Comparison of ENCODE assay signal across 20 mouse cellular contexts in the genomic region with DNA sequence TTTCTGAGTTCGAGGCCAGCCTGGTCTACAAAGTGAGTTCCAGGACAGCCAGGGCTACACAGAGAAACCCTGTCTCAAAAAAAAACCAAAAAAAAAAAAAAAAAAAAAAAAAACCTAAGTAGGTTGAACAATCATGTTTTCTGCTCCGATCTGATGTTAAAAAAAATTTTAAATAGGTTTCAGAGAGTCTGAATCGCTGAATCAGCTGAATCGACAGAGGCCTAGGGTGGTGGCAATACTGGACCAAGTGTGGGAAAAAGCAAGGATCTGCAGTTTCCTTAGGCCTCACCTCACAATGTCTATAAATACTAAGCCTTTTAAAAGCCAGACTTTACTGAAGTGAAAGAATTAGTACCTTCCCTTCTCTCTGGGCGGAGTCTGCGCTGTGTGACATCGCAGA. TPM values are rescaled to one million over a fixed set of nuclear protein-coding genes. Genes with fewer than 3 reads are reported as not detected.
A peak's percentile ranks its signal among the peaks of the same experiment; 100 is the strongest.
DNase-seq lines count a peak whose midpoint lies in the region; ATAC-seq lines count a peak whose summit lies in the region.
"Had no signal": no experiment of that assay in that cellular context is flagged by ENCODE, and none has a peak within 500 bp of the region (broad histone marks: within the 10 kb centered on the region; RNA-seq: fewer than 3 reads in every experiment).

No protein-coding gene starts in this region.

- H3K9ac ChIP-seq in hindbrain, embryonic 13.5 days: 0 out of 2 replicates have a peak overlapping the region, but pooled peaks have one; percentile 4
- no peak overlapping the region; the same call in 1 of the 2 replicates for H3K9ac ChIP-seq in hindbrain, embryonic 16.5 days (ENCODE audit: low read depth, low read length)
- H3K9ac ChIP-seq in lung, embryonic 15.5 days: no peak overlapping the region
- H3K9ac ChIP-seq in intestine, embryonic 15.5 days: no peak overlapping the region
- peak overlapping the region; percentile 97 for H3K9ac ChIP-seq in stomach, embryonic 16.5 days (ENCODE audit: low read length)
- H3K9ac ChIP-seq in heart, embryonic 12.5 days: no peak overlapping the region
- H3K9ac ChIP-seq: forebrain, postnatal 0 days; liver, embryonic 15.5 days; midbrain, embryonic 12.5 days had no signal

- peaks cover 20% of the 10 kb centered on the region for H3K4me1 ChIP-seq in hindbrain, embryonic 13.5 days (replicated peaks)
- peaks cover 14% of the 10 kb centered on the region for H3K4me1 ChIP-seq in hindbrain, embryonic 16.5 days (ENCODE audit: control insufficient read depth, insufficient read depth, low read depth, low read length)
- H3K4me1 ChIP-seq in lung, embryonic 15.5 days: peaks cover 22% of the 10 kb centered on the region
- peaks cover 10% of the 10 kb centered on the region for H3K4me1 ChIP-seq in intestine, embryonic 15.5 days (replicated peaks)
- H3K4me1 ChIP-seq in stomach, embryonic 16.5 days (ENCODE audit: control insufficient read depth, insufficient read depth, low read length): peaks cover 27% of the 10 kb centered on the region; the same call in 1 of the 2 replicates
- peaks cover 28% of the 10 kb centered on the region for H3K4me1 ChIP-seq in forebrain, embryonic 10.5 days
- H3K4me1 ChIP-seq in heart, embryonic 12.5 days (replicated peaks): peaks cover 20% of the 10 kb centered on the region

- H3K36me3 ChIP-seq in hindbrain, embryonic 13.5 days: no peaks in the 10 kb centered on the region
- no peaks in the 10 kb centered on the region for H3K36me3 ChIP-seq in hindbrain, embryonic 16.5 days (ENCODE audit: control insufficient read depth, insufficient read depth, low read length)
- H3K36me3 ChIP-seq in lung, embryonic 15.5 days: no peaks in the 10 kb centered on the region
- H3K36me3 ChIP-seq in intestine, embryonic 15.5 days: no peaks in the 10 kb centered on the region
- H3K36me3 ChIP-seq in stomach, embryonic 16.5 days (ENCODE audit: control insufficient read depth, insufficient read depth, low read length): no peaks in the 10 kb centered on the region
- H3K36me3 ChIP-seq in forebrain, embryonic 10.5 days (replicated peaks): 0 out of 2 replicates have a peak, but pooled peaks cover 4% of the 10 kb centered on the region
- H3K36me3 ChIP-seq in heart, embryonic 12.5 days: no peaks in the 10 kb centered on the region
- H3K36me3 ChIP-seq: liver, embryonic 15.5 days; midbrain, embryonic 12.5 days had no signal

- H3K9me3 ChIP-seq in hindbrain, embryonic 13.5 days: no peaks in the 10 kb centered on the region
- peaks cover 3% of the 10 kb centered on the region; the same call in 1 of the 2 replicates for H3K9me3 ChIP-seq in hindbrain, embryonic 16.5 days (ENCODE audit: control insufficient read depth, low read length)
- 0 out of 2 replicates have a peak, but pooled peaks cover 3% of the 10 kb centered on the region for H3K9me3 ChIP-seq in lung, embryonic 15.5 days
- no peaks in the 10 kb centered on the region for H3K9me3 ChIP-seq in intestine, embryonic 15.5 days
- no peaks in the 10 kb centered on the region for H3K9me3 ChIP-seq in stomach, embryonic 16.5 days (replicated peaks; ENCODE audit: control insufficient read depth, low read length)
- peaks cover 4% of the 10 kb centered on the region; the same call in 1 of the 2 replicates for H3K9me3 ChIP-seq in forebrain, embryonic 10.5 days
- peaks cover 4% of the 10 kb centered on the region; the same call in 1 of the 2 replicates for H3K9me3 ChIP-seq in heart, embryonic 12.5 days (replicated peaks)
- H3K9me3 ChIP-seq: liver, embryonic 15.5 days; midbrain, embryonic 12.5 days had no signal

- ATAC-seq in hindbrain, embryonic 13.5 days (ENCODE audit: low FRiP score): no peak
- ATAC-seq in hindbrain, embryonic 16.5 days: no peak
- no peak for ATAC-seq in lung, embryonic 15.5 days (ENCODE audit: borderline replicate concordance, extremely low read depth, low FRiP score, low TSS enrichment)
- ATAC-seq in intestine, embryonic 15.5 days: no peak
- ATAC-seq in stomach, embryonic 16.5 days (ENCODE audit: insufficient read depth, low FRiP score): no peak
- ATAC-seq in heart, embryonic 12.5 days (ENCODE audit: insufficient number of reproducible peaks, low FRiP score): no peak
- ATAC-seq: forebrain, postnatal 0 days had no signal

- WGBS in hindbrain, embryonic 13.5 days: 98% methylated on average over 7 of the region's 7 CpGs
- WGBS in hindbrain, embryonic 16.5 days: over 99% methylated on average over 7 of the region's 7 CpGs
- WGBS in lung, embryonic 15.5 days: 85% methylated on average over 7 of the region's 7 CpGs
- WGBS in intestine, embryonic 15.5 days: 85% methylated on average over 7 of the region's 7 CpGs
- WGBS in stomach, embryonic 16.5 days: 86% methylated on average over 7 of the region's 7 CpGs
- 95% methylated on average over 7 of the region's 7 CpGs for WGBS in forebrain, embryonic 10.5 days
- 91% methylated on average over 7 of the region's 7 CpGs for WGBS in heart, embryonic 12.5 days

- H3K27me3 ChIP-seq in hindbrain, embryonic 13.5 days: no peaks in the 10 kb centered on the region
- H3K27me3 ChIP-seq in hindbrain, embryonic 16.5 days (replicated peaks; ENCODE audit: control insufficient read depth, insufficient read depth, low read length): no peaks in the 10 kb centered on the region
- H3K27me3 ChIP-seq in lung, embryonic 15.5 days: no peaks in the 10 kb centered on the region
- H3K27me3 ChIP-seq in intestine, embryonic 15.5 days (replicated peaks): no peaks in the 10 kb centered on the region
- H3K27me3 ChIP-seq in stomach, embryonic 16.5 days (ENCODE audit: control insufficient read depth, insufficient read depth, low read length): no peaks in the 10 kb centered on the region
- H3K27me3 ChIP-seq in forebrain, embryonic 10.5 days (ENCODE audit: poor library complexity, severe bottlenecking): no peaks in the 10 kb centered on the region
- H3K27me3 ChIP-seq in heart, embryonic 12.5 days (replicated peaks): no peaks in the 10 kb centered on the region
- H3K27me3 ChIP-seq: midbrain, embryonic 12.5 days had no signal

- no peak for DNase-seq in lung, postnatal 25 days (ENCODE audit: low spot score)
- no peak for DNase-seq in forebrain, embryonic 10.5 days (ENCODE audit: extremely low spot score, low spot score)
- DNase-seq: adrenal gland, postnatal 10 days; cerebellum, adult 11 months; cerebellum, postnatal 25 days; forebrain, postnatal 0 days; right cerebral cortex, adult 18-20 months; spleen, adult 18-20 months; thymus, postnatal 14 days had no signal

- no peak overlapping the region for H3K4me2 ChIP-seq in hindbrain, embryonic 13.5 days
- H3K4me2 ChIP-seq in hindbrain, embryonic 16.5 days (ENCODE audit: low read length): no peak overlapping the region
- H3K4me2 ChIP-seq in lung, embryonic 15.5 days: peak overlapping the region; percentile 97; the same call in 1 of the 2 replicates
- peak overlapping the region; percentile 91 for H3K4me2 ChIP-seq in intestine, embryonic 15.5 days (replicated peaks)
- H3K4me2 ChIP-seq in stomach, embryonic 16.5 days (ENCODE audit: low read depth, low read length): peak overlapping the region; percentile 91
- no peak overlapping the region for H3K4me2 ChIP-seq in heart, embryonic 12.5 days
- H3K4me2 ChIP-seq: liver, embryonic 15.5 days had no signal

- no peak overlapping the region for H3K4me3 ChIP-seq in hindbrain, embryonic 13.5 days
- no peak overlapping the region for H3K4me3 ChIP-seq in hindbrain, embryonic 16.5 days (ENCODE audit: low read length)
- no peak overlapping the region for H3K4me3 ChIP-seq in lung, embryonic 15.5 days
- H3K4me3 ChIP-seq in intestine, embryonic 15.5 days (replicated peaks): peak overlapping the region; percentile 87; the same call in 1 of the 2 replicates
- H3K4me3 ChIP-seq in stomach, embryonic 16.5 days (replicated peaks; ENCODE audit: low read length): peak overlapping the region; percentile 90
- no peak overlapping the region for H3K4me3 ChIP-seq in forebrain, embryonic 10.5 days
- no peak overlapping the region for H3K4me3 ChIP-seq in heart, embryonic 12.5 days
- H3K4me3 ChIP-seq: liver, embryonic 15.5 days; midbrain, embryonic 12.5 days had no signal

- no peak overlapping the region for H3K27ac ChIP-seq in hindbrain, embryonic 13.5 days
- H3K27ac ChIP-seq in hindbrain, embryonic 16.5 days (ENCODE audit: low read depth, low read length): no peak overlapping the region
- H3K27ac ChIP-seq in lung, embryonic 15.5 days: no peak overlapping the region
- peak overlapping the region; percentile 88; the same call in 1 of the 2 replicates for H3K27ac ChIP-seq in intestine, embryonic 15.5 days
- H3K27ac ChIP-seq in stomach, embryonic 16.5 days (ENCODE audit: low read length): peak overlapping the region; percentile 90
- H3K27ac ChIP-seq in forebrain, embryonic 10.5 days: no peak overlapping the region
- H3K27ac ChIP-seq in heart, embryonic 12.5 days (ENCODE audit: poor library complexity, severe bottlenecking): no peak overlapping the region
- H3K27ac ChIP-seq: kidney, postnatal 0 days; layer of hippocampus, adult 2 months; liver, embryonic 15.5 days; macrophage; midbrain, embryonic 12.5 days had no signal

RNA-seq across cellular contexts. Expression of gene Cmtm4, which starts 2.5 kb away (rescaled TPM):
- polyA plus RNA-seq in hindbrain, embryonic 13.5 days (2015; fragmentation: Nextera tagmentation; extraction: Ambion mirVana): 2.1 and 2.3 TPM in 2 replicates
- 3.0 TPM in 2 replicates for polyA plus RNA-seq in hindbrain, embryonic 16.5 days (2015; fragmentation: Nextera tagmentation; extraction: Ambion mirVana)
- 2.6 and 3.0 TPM in 2 replicates for polyA plus RNA-seq in lung, embryonic 15.5 days (2015; fragmentation: Nextera tagmentation; extraction: Ambion mirVana)
- 6.3 and 6.9 TPM in 2 replicates for polyA plus RNA-seq in intestine, embryonic 15.5 days (2015; fragmentation: Nextera tagmentation; extraction: Ambion mirVana)
- 4.3 and 4.7 TPM in 2 replicates for polyA plus RNA-seq in stomach, embryonic 16.5 days (2015; fragmentation: Nextera tagmentation; extraction: Ambion mirVana)
- polyA plus RNA-seq in forebrain, embryonic 10.5 days (2016; fragmentation: Nextera tagmentation; extraction: Ambion mirVana): 2.2 and 2.5 TPM in 2 replicates
- 1.7 TPM in 2 replicates for polyA plus RNA-seq in heart, embryonic 12.5 days (2016; fragmentation: Nextera tagmentation; extraction: Ambion mirVana)

RNA-seq across cellular contexts. Expression of gene Dync1li2, which starts 49.7 kb away (rescaled TPM):
- 115 and 120 TPM in 2 replicates for polyA plus RNA-seq in hindbrain, embryonic 13.5 days (2015; fragmentation: Nextera tagmentation; extraction: Ambion mirVana)
- 97.9 and 112 TPM in 2 replicates for polyA plus RNA-seq in hindbrain, embryonic 16.5 days (2015; fragmentation: Nextera tagmentation; extraction: Ambion mirVana)
- 61.1 and 62.2 TPM in 2 replicates for polyA plus RNA-seq in lung, embryonic 15.5 days (2015; fragmentation: Nextera tagmentation; extraction: Ambion mirVana)
- polyA plus RNA-seq in intestine, embryonic 15.5 days (2015; fragmentation: Nextera tagmentation; extraction: Ambion mirVana): 46.0 and 46.1 TPM in 2 replicates
- polyA plus RNA-seq in stomach, embryonic 16.5 days (2015; fragmentation: Nextera tagmentation; extraction: Ambion mirVana): 63.5 and 67.6 TPM in 2 replicates
- 81.5 and 81.9 TPM in 2 replicates for polyA plus RNA-seq in forebrain, embryonic 10.5 days (2016; fragmentation: Nextera tagmentation; extraction: Ambion mirVana)
- 69.1 and 76.8 TPM in 2 replicates for polyA plus RNA-seq in heart, embryonic 12.5 days (2016; fragmentation: Nextera tagmentation; extraction: Ambion mirVana)

RNA-seq across cellular contexts. Expression of gene Cmtm3, which starts 53.9 kb away (rescaled TPM):
- polyA plus RNA-seq in hindbrain, embryonic 13.5 days (2015; fragmentation: Nextera tagmentation; extraction: Ambion mirVana): 45.4 and 47.3 TPM in 2 replicates
- polyA plus RNA-seq in hindbrain, embryonic 16.5 days (2015; fragmentation: Nextera tagmentation; extraction: Ambion mirVana): 44.2 and 47.2 TPM in 2 replicates
- 147 and 151 TPM in 2 replicates for polyA plus RNA-seq in lung, embryonic 15.5 days (2015; fragmentation: Nextera tagmentation; extraction: Ambion mirVana)
- polyA plus RNA-seq in intestine, embryonic 15.5 days (2015; fragmentation: Nextera tagmentation; extraction: Ambion mirVana): 111 and 126 TPM in 2 replicates
- 120 and 129 TPM in 2 replicates for polyA plus RNA-seq in stomach, embryonic 16.5 days (2015; fragmentation: Nextera tagmentation; extraction: Ambion mirVana)
- polyA plus RNA-seq in forebrain, embryonic 10.5 days (2016; fragmentation: Nextera tagmentation; extraction: Ambion mirVana): 68.5 and 70.9 TPM in 2 replicates
- polyA plus RNA-seq in heart, embryonic 12.5 days (2016; fragmentation: Nextera tagmentation; extraction: Ambion mirVana): 107 and 112 TPM in 2 replicates

Comparison
In these comparisons a context has a peak if more than half of its experiments do, and no peak if none do; other contexts are left out.
1. H3K9ac ChIP-seq: peak in hindbrain, embryonic 13.5 days (single experiment) and stomach, embryonic 16.5 days (single experiment); none in hindbrain, embryonic 16.5 days (single experiment), lung, embryonic 15.5 days (single experiment), intestine, embryonic 15.5 days (single experiment) and heart, embryonic 12.5 days (single experiment).
2. H3K27ac ChIP-seq: peak in intestine, embryonic 15.5 days (single experiment) and stomach, embryonic 16.5 days (single experiment); none in hindbrain, embryonic 13.5 days (single experiment), hindbrain, embryonic 16.5 days (single experiment), lung, embryonic 15.5 days (single experiment), forebrain, embryonic 10.5 days (single experiment) and heart, embryonic 12.5 days (single experiment).
3. H3K4me2 ChIP-seq: peak in lung, embryonic 15.5 days (single experiment), intestine, embryonic 15.5 days (single experiment) and stomach, embryonic 16.5 days (single experiment); none in hindbrain, embryonic 13.5 days (single experiment), hindbrain, embryonic 16.5 days (single experiment) and heart, embryonic 12.5 days (single experiment).
4. H3K4me3 ChIP-seq: peak in intestine, embryonic 15.5 days (single experiment) and stomach, embryonic 16.5 days (single experiment); none in hindbrain, embryonic 13.5 days (single experiment), hindbrain, embryonic 16.5 days (single experiment), lung, embryonic 15.5 days (single experiment), forebrain, embryonic 10.5 days (single experiment) and heart, embryonic 12.5 days (single experiment).